Mouse (Mus musculus): ENCODE measurements at regions not wholly inside any gene's neighbourhood (a gene's known extent, or its start where the extent isn't known, plus 50 kb on each side); places are given as distances from the start of the nearest gene placed in this dataset.
"Not testable (repeated sequence)": the region's sequence is repeated elsewhere in the genome, so short reads cannot be mapped to it uniquely, and the experiment has no call there.

- Histone ChIP-seq H3K9ac (replicated peaks; ENCODE audit: low read length) (no peak overlapping the region), H3K4me3 (ENCODE audit: low read depth, low read length) (no peak overlapping the region), H3K27ac (replicated peaks; ENCODE audit: low read depth, low read length) (no peak overlapping the region), H3K4me2 (ENCODE audit: low read depth, low read length) (no peak overlapping the region), H3K9me3 (replicated peaks; ENCODE audit: control insufficient read depth, low read length) (no peaks in the 10 kb centered on the region), H3K4me1 (ENCODE audit: control insufficient read depth, insufficient read depth, low read length) (no peaks in the 10 kb centered on the region), H3K36me3 (replicated peaks; ENCODE audit: control insufficient read depth, insufficient read depth, low read depth, low read length) (no peaks in the 10 kb centered on the region), H3K27me3 (ENCODE audit: control insufficient read depth, insufficient read depth, low read length) (no peaks in the 10 kb centered on the region)
- DNase-seq (ENCODE audit: low spot score): no peak
- 82% methylated on average over 3 of the region's 3 CpGs for WGBS
- ATAC-seq (replicated peaks; ENCODE audit: insufficient number of reproducible peaks, low FRiP score, low TSS enrichment, low read depth): no peak
These were observed 870.2 kb upstream of the Foxg1 start for GRCm38 (mm10) chr12:48512259-48512658.

DNA sequence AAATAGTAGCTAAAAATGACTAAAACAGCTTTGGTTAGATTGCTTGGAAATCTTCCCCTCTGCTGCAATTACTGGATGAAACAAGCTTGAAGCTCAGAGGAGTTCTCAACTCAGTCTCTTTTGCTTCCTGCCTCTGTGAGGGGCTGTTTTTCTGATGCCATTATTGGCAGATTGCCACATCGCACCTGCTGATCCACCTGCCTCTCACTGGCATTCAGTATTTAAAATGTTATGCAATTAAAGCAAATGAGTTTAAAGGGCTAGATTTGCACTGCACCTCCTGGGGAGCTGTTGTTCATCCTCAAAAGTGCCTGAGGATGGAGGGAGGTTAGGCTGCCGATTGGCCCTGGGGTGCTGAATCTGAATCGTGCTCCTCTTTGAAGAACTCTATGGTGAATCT lies 860.5 kb upstream of the Foxg1 start:
- H3K27me3 ChIP-seq (ENCODE audit: control insufficient read depth, insufficient read depth, low read length): no peaks in the 10 kb centered on the region
- no peak overlapping the region for H3K4me2 ChIP-seq (ENCODE audit: low read depth, low read length)
- 72% methylated on average over 3 of the region's 3 CpGs for WGBS
- H3K9ac ChIP-seq (replicated peaks; ENCODE audit: low read length): no peak overlapping the region
- H3K9me3 ChIP-seq (replicated peaks; ENCODE audit: control insufficient read depth, low read length): no peaks in the 10 kb centered on the region
- H3K4me1 ChIP-seq (ENCODE audit: control insufficient read depth, insufficient read depth, low read length): no peaks in the 10 kb centered on the region
- ATAC-seq (replicated peaks; ENCODE audit: insufficient number of reproducible peaks, low FRiP score, low TSS enrichment, low read depth) (no peak), DNase-seq (ENCODE audit: low spot score) (no peak)
- H3K27ac ChIP-seq (replicated peaks; ENCODE audit: low read depth, low read length): no peak overlapping the region
- no peak overlapping the region for H3K4me3 ChIP-seq (ENCODE audit: low read depth, low read length)
- no peaks in the 10 kb centered on the region for H3K36me3 ChIP-seq (replicated peaks; ENCODE audit: control insufficient read depth, insufficient read depth, low read depth, low read length)

- H3K9me3 ChIP-seq (replicated peaks; ENCODE audit: control insufficient read depth, low read length); H3K36me3 ChIP-seq (replicated peaks; ENCODE audit: control insufficient read depth, insufficient read depth, low read depth, low read length); H3K4me2 ChIP-seq (ENCODE audit: low read depth, low read length); DNase-seq (ENCODE audit: low spot score); H3K27ac ChIP-seq (replicated peaks; ENCODE audit: low read depth, low read length); H3K9ac ChIP-seq (replicated peaks; ENCODE audit: low read length); H3K27me3 ChIP-seq (ENCODE audit: control insufficient read depth, insufficient read depth, low read length); ATAC-seq (replicated peaks; ENCODE audit: insufficient number of reproducible peaks, low FRiP score, low TSS enrichment, low read depth); H3K4me1 ChIP-seq (ENCODE audit: control insufficient read depth, insufficient read depth, low read length); H3K4me3 ChIP-seq (ENCODE audit: low read depth, low read length): not testable (repeated sequence)
- WGBS: 84% methylated on average over 20 of the region's 20 CpGs
These were observed 822.8 kb upstream of the Foxg1 start for GRCm38 (mm10) chr12:48559690-48560089.

DNA sequence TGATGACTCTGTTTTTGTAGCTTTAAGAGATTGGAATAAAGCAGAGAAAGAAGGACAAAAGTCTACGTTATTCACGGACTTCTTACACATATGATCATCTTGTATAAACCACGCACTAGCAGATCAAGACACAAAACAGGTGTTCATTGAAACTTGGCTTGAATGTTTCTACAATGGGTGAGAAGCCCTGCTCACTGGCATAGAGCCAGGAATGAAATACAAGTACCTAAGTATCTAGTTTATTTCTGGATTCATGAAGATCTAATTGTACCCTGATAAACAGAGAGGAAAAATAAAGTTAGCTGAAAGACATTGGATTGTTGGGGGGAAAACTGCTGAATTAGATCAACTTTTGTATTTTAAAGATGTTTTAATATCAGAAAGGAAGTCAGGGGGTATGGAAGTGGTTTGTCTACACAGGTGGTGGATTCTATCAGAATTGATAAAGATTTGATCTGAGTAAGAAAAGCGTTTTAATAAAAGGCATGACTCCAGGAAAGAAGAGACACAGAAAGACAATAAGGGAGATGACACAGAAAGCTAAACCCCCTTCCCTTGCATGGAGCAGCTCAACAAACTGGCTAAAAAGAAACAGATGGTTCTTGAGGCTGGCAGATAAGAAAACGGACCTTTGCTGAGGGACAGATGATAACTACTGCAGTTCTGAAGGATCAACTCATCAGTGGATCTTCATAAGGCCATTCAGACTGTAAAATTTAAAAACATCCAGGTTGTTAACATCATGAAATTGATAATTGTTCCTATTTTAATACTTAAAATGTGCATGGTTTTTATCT lies 777.9 kb upstream of the Foxg1 start:
- no peak overlapping the region for H3K27ac ChIP-seq (replicated peaks; ENCODE audit: low read depth, low read length)
- DNase-seq (ENCODE audit: low spot score): no peak
- no peaks in the 10 kb centered on the region for H3K36me3 ChIP-seq (replicated peaks; ENCODE audit: control insufficient read depth, insufficient read depth, low read depth, low read length)
- ATAC-seq (replicated peaks; ENCODE audit: insufficient number of reproducible peaks, low FRiP score, low TSS enrichment, low read depth): no peak
- no peak overlapping the region for H3K9ac ChIP-seq (replicated peaks; ENCODE audit: low read length)
- no peaks in the 10 kb centered on the region for H3K9me3 ChIP-seq (replicated peaks; ENCODE audit: control insufficient read depth, low read length)
- H3K4me3 ChIP-seq (ENCODE audit: low read depth, low read length): no peak overlapping the region
- H3K4me1 ChIP-seq (ENCODE audit: control insufficient read depth, insufficient read depth, low read length): no peaks in the 10 kb centered on the region
- WGBS: 81% methylated on average over 5 of the region's 5 CpGs
- no peaks in the 10 kb centered on the region for H3K27me3 ChIP-seq (ENCODE audit: control insufficient read depth, insufficient read depth, low read length)
- no peak overlapping the region for H3K4me2 ChIP-seq (ENCODE audit: low read depth, low read length)

DNA sequence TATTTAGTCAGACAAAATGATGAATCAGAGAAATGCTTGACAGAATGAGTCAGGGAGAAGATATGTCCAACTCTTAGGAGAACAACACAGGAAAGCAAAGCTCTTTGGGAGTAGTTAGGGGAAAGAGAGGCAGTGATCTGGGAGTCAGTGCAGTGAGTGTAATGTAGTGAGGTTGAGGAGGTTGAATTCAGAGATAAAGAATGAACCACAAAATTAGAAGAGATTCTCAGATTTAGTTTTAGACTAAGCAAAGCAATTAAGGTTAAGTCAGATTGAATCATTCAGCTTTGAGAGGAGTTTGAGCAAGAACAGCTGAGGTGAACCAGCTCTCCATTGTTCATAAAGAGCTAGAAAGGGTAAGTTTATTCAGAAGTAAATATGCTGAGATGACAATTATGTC lies 777.0 kb upstream of the Foxg1 start:
- Histone ChIP-seq H3K27ac (replicated peaks; ENCODE audit: low read depth, low read length) (no peak overlapping the region), H3K4me1 (ENCODE audit: control insufficient read depth, insufficient read depth, low read length) (no peaks in the 10 kb centered on the region), H3K36me3 (replicated peaks; ENCODE audit: control insufficient read depth, insufficient read depth, low read depth, low read length) (no peaks in the 10 kb centered on the region), H3K4me2 (ENCODE audit: low read depth, low read length) (no peak overlapping the region), H3K9ac (replicated peaks; ENCODE audit: low read length) (no peak overlapping the region), H3K4me3 (ENCODE audit: low read depth, low read length) (no peak overlapping the region), H3K9me3 (replicated peaks; ENCODE audit: control insufficient read depth, low read length) (no peaks in the 10 kb centered on the region), H3K27me3 (ENCODE audit: control insufficient read depth, insufficient read depth, low read length) (no peaks in the 10 kb centered on the region)
- ATAC-seq (replicated peaks; ENCODE audit: insufficient number of reproducible peaks, low FRiP score, low TSS enrichment, low read depth): no peak
- DNase-seq (ENCODE audit: low spot score): no peak

- H3K27me3 ChIP-seq (ENCODE audit: control insufficient read depth, insufficient read depth, low read length): no peaks in the 10 kb centered on the region
- no peaks in the 10 kb centered on the region for H3K36me3 ChIP-seq (replicated peaks; ENCODE audit: control insufficient read depth, insufficient read depth, low read depth, low read length)
- no peak for DNase-seq (ENCODE audit: low spot score)
- no peaks in the 10 kb centered on the region for H3K4me1 ChIP-seq (ENCODE audit: control insufficient read depth, insufficient read depth, low read length)
- no peaks in the 10 kb centered on the region for H3K9me3 ChIP-seq (replicated peaks; ENCODE audit: control insufficient read depth, low read length)
- no peak overlapping the region for H3K9ac ChIP-seq (replicated peaks; ENCODE audit: low read length)
- no peak for ATAC-seq (replicated peaks; ENCODE audit: insufficient number of reproducible peaks, low FRiP score, low TSS enrichment, low read depth)
- H3K4me2 ChIP-seq (ENCODE audit: low read depth, low read length): no peak overlapping the region
- 86% methylated on average over 6 of the region's 6 CpGs for WGBS
- H3K4me3 ChIP-seq (ENCODE audit: low read depth, low read length): no peak overlapping the region
- H3K27ac ChIP-seq (replicated peaks; ENCODE audit: low read depth, low read length): no peak overlapping the region
These were observed 773.1 kb upstream of the Foxg1 start for GRCm38 (mm10) chr12:48609391-48609790.

- no peak overlapping the region for H3K4me2 ChIP-seq (ENCODE audit: low read depth, low read length)
- no peaks in the 10 kb centered on the region for H3K9me3 ChIP-seq (replicated peaks; ENCODE audit: control insufficient read depth, low read length)
- WGBS: 83% methylated on average over 5 of the region's 5 CpGs
- H3K4me3 ChIP-seq (ENCODE audit: low read depth, low read length): no peak overlapping the region
- no peak for ATAC-seq (replicated peaks; ENCODE audit: insufficient number of reproducible peaks, low FRiP score, low TSS enrichment, low read depth)
- H3K27ac ChIP-seq (replicated peaks; ENCODE audit: low read depth, low read length): no peak overlapping the region
- H3K27me3 ChIP-seq (ENCODE audit: control insufficient read depth, insufficient read depth, low read length): no peaks in the 10 kb centered on the region
- H3K36me3 ChIP-seq (replicated peaks; ENCODE audit: control insufficient read depth, insufficient read depth, low read depth, low read length): no peaks in the 10 kb centered on the region
- no peak for DNase-seq (ENCODE audit: low spot score)
- no peak overlapping the region for H3K9ac ChIP-seq (replicated peaks; ENCODE audit: low read length)
- H3K4me1 ChIP-seq (ENCODE audit: control insufficient read depth, insufficient read depth, low read length): no peaks in the 10 kb centered on the region
These were observed 770.4 kb upstream of the Foxg1 start for GRCm38 (mm10) chr12:48612066-48612465.

DNA sequence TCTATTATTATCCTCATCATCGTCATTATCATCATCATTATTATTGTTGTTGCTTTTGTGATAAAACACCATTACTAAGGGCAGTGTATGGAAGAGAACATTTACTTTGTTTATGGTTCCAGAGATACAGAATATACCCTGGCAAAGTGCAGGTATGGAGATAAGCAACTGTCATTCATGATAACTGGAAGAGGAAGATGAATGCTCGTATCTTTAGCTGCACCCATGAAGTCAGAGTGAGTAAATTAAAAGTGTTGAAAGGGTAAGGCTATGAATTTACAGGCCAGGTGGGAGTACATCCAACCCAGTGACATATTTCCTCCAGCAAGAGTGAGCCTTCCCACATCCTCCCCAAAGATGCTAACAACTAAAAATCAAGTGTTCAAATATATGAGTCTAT lies 766.1 kb upstream of the Foxg1 start:
- no peak for DNase-seq (ENCODE audit: low spot score)
- Histone ChIP-seq H3K4me1 (ENCODE audit: control insufficient read depth, insufficient read depth, low read length) (no peaks in the 10 kb centered on the region), H3K36me3 (replicated peaks; ENCODE audit: control insufficient read depth, insufficient read depth, low read depth, low read length) (no peaks in the 10 kb centered on the region), H3K27ac (replicated peaks; ENCODE audit: low read depth, low read length) (no peak overlapping the region), H3K9me3 (replicated peaks; ENCODE audit: control insufficient read depth, low read length) (no peaks in the 10 kb centered on the region), H3K4me2 (ENCODE audit: low read depth, low read length) (no peak overlapping the region), H3K27me3 (ENCODE audit: control insufficient read depth, insufficient read depth, low read length) (no peaks in the 10 kb centered on the region), H3K9ac (replicated peaks; ENCODE audit: low read length) (no peak overlapping the region), H3K4me3 (ENCODE audit: low read depth, low read length) (no peak overlapping the region)
- WGBS: 80% methylated on average over 2 of the region's 2 CpGs
- ATAC-seq (replicated peaks; ENCODE audit: insufficient number of reproducible peaks, low FRiP score, low TSS enrichment, low read depth): no peak

All from embryonic facial prominence, embryonic 11.5 days (tissue).